Mouse (Mus musculus) heart, adult 11 months (tissue): ENCODE results near the gene Fads6.

Experiments
- DNase-seq: peaks from one replicate; pipeline ENCODE4 v3.0.0; 2022

Gene Fads6

DNA sequence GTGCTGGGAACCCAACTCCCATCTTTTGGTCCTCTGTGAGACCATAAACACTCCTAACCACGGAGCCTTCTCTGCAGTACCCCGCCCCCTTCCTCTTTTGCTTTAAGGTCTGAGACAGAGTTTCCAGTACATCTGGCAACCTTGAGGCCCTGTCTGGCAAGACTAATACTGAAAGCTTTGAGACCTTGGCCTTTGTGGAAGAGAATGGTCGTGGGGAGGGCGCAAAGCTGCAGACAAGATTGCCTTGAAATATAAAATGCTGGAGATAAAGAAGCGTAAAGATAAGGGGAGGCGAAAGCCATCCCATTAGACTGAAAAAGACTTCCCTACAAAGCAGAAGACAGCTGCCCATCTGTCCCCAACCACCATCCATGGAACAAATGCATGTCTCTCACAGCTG is 22.0 kb downstream of the Fads6 start:
- DNase-seq: no peak

DNA sequence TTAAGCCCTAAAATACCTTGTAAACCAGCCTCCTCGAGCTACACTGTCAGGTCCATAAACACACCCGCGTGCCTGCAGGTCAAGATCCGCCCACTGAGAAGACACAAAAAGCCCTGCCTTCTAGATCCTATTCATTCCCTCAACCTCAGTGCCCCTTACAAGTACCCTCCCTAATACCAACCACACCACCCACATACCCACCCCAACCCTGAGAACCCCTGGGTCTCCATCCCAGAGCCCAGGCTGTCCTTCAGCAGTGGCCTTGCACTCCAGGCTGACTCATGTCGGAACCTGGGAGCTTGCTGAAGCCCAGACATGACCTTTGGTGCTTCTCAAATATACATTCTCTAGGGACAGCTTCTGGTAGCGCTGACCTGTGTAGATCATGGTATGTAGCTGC is 22.7 kb downstream of the Fads6 start:
- DNase-seq: peak; percentile 87

DNA sequence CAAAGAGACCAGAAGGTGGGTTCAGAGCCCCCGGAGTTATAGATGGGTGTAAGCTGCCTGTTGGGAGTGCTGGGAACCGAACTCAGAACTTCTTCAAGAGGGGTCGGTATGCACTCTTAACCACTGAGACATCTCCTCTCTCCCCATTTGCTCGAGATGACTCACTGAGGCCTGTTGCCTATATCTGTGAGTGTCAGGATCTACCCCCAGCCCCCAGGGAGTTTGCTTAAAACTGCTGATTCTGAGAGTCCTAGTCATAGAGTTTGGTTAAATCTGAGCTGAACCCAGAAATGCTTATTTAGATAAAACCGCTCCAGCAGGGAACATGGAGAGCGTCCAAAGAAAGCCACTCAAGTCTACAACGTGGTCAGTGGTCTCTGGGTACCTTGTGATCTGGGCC is 23.3 kb downstream of the Fads6 start:
- DNase-seq: peak; percentile 90

DNA sequence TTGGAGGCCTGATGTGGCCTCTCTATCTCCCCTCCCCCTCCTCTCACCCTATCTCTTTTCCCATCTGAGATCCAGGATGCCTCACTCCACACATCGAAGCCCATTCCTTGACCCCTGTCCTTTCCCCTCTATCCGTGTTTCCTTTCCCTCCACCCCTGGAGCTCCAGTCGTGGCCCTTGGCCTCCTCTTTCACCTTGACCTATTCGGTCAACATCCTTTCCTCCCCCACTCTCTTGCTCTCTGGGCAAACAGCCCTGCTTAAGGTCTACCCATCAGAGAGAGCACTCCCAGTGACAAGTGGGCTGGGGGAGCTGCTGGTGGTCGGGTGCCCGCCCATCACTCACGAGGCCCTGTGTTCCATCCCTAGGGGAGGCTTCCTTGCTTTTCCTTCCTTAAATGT is 23.7 kb downstream of the Fads6 start:
- no peak for DNase-seq

DNA sequence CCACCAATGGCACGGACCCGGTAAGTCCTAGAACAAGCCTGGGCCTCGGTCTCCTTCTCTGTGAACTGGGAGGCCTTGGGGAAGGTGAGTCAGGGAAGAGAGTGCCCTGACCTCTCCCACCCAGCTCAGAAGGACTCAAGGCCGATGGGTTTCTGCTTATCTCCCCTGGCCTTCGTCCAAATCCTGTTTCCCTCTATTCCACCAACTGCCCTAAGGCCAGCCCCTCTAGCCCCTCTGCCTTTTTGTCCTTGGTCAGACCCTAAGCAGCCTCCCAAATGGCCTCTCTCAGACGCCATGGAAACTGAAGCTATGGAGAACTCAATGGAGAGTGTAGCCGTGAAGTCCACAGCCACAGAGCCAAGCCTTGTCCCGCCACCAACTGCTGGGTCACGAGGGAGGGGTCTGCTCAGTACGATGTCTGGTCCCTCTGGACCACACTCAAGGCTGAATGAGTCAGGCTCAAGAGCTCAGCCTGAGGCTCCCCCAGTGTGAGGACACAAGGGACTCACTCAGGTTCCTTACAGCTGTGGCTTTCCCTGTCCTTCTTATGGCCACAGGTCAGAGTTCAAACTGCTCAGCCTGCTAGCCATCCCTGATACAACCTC is 24.5 kb downstream of the Fads6 start:
- no peak for DNase-seq

DNA sequence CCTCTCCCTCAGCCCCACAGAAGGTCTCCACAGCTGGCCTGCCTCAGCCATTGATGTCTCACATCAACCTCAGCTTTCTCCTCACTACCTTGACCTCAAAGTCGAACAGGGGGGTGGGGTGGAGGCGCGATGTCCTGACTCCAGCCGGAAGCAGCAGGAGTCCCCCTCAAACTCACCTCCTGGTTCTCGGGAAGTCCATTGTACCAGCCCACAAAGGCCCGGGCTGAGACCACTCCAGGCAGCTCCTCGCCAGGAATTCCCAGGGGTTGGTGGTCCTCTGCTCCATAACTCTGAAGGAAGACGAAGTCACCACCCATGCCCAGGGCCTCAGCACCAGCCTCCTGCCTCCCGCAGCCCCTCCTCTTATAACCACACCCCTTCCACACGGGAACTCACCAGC is 26.0 kb downstream of the Fads6 start:
- no peak for DNase-seq

DNA sequence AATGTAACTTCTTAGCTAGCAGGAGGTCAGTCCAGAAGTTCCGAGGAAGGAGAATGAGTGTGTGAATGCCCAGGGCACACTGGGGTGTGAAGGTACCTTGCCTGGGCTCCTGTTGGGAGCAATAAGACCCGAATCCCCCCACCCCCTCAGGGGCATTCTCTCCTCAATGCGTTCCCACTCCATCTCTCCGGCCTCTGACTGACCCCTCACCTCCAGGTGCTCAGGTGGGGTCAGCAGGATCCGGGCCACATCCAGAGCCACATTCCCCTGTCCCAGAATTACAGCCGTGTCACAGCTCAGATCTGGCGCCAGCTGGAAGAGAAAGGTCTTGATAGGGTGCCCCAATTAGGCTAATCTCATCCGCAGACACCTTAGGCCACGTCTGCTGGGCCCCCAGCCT is 26.4 kb downstream of the Fads6 start:
- no peak for DNase-seq

DNA sequence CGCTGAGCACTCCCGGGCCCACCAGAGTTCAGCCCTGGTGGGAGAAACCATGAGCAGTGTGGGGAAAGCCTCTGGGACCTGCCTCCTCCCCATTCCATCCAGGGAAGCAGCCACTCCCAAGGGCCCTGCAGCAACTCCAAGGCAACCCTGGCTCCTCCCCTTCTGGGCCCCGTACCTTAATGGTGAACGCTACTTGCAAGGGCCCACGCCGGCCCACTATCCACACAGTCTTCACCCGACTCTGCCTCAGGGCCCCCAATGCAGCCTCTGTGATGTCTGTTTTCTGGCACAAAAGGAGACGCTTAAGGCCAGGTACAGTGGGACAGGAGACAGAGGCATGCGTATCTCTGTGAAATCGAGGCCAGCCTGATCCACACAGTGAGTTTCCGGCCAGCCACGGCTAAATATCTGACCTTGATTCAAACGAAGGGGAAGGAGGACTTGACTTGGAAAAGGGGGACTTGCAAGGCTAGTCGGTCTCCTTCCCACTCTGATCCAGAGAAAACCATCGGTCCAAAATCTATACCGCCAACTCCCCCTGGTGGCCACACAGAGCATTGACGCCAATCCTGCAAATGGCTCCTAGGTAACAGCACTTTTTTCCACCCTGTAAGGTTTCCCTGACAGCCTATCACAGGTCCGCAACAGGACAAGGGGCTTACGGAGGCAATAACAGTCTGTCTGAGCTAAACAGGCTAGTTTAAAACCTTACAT is 27.2 kb downstream of the Fads6 start:
- DNase-seq: peak; percentile 96

DNA sequence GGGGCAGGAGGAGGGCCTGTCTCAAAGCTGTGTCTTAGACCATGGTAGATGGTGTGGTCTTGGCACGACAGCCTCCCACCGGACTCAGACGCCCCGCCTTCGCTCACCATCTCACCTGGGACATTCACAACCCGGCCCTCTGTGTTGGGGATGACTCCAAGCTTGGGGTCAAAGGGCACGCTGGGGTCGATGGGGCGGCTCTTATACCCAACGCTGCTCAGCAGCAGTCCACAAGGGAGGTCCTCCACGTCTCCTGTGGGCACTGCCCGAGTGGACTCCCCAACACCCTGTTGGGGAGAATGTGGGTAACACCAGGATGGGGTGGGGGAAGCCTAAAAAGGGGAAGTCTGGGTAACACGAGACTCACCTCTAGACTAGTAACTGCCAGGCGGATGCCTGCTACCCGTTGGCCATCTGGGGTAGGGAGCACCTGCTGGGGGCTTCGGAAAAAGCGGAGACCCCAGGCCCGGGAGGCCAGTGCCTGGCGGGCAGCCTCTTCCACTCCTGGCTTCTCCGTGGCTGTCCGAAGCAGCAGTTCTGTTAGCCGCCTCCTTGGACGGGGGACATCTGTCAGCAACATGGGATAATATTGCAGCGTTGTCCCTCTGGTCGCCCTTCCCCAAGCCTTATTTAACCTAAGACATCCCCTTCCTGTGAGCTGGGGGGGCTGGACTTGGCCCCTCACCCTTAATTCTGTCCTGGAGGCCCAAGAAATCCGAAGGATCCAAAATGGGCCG is 28.0 kb downstream of the Fads6 start:
- peak; percentile 91 for DNase-seq

DNA sequence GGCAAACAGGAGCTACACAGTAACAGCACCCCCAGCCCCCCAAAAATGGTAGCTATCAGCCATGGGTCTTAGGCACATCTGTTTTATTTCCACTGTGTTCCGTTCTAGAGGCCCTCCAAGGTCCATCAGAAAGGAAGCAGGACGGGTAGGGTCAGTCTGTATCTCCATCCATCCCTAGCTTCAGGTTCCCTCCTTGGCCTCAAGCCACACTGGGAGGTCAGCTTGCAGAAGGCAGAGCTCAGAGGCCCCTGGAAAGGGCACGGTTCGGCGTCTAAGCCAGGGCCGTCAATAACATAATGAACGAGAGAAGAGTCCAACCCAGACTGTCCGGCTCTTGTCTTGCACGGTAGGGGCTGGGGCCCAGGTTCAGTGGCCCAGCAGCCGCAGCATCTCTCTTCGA is 29.5 kb downstream of the Fads6 start:
- no peak for DNase-seq

DNA sequence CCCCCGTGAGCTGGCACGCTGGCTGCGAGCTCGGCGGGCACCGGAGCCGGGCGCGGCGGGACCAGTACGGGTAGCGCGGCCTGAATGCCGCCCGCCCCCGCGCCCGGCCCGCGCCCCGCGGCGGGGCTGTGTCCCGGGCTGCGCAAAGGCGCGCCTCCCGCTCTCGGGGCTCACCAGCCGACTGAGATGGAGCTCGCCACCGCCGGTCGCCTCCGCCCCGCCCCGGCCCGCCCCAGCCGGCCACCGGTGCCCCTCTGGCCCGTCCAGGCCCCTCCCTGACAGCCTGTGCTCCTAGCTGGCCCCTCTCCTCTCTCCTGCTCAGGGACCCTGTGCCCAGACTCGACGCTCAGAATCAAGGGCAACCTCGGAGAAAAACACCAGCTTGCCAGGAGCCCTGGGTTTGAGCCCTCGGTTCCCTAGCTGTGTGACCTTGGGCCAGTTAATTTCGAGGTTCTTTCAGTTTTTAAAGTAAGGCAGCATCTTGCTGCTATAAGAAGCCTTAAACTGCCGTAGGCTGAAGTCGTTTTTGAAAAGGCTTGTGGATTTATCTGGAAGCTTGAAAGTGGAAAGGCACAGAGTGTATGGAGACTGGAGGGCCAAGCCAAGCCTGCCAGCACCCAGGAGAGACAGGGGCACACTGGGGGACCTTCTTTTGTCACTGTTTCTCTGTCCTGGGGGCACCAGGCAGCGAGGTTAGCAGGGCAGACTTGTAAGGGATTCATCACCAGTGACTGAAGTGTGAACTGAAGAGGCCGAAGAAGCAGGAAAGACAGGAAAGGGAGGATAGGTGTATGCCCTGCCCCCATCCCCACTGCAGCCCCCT is 30.2 kb downstream of the Fads6 start, which contains the start of gene Grin2c:
Grin2c (minus strand) TSS at position 183 of the 823 bp plus-strand sequence.
- DNase-seq: no peak

DNA sequence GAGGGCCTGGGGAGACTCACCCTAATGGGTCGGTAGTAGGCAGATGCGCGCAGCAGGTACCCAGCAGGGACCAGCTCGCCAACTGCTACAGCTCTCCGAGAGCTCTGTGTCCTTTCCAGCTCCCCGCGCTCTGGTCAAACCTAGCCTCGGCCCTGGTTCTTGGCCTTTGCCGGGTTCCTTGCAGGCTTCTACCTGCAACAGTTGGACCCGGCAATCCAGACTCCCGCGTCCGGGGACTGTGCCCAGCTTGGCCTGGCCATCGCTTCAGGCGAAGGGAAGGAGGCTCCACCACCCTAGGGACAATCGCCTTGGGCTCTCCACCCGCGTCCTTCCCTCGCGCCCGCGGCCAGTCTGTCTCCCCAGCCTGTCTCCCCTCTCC is 31.1 kb downstream of the Fads6 start:
- DNase-seq: no peak

DNA sequence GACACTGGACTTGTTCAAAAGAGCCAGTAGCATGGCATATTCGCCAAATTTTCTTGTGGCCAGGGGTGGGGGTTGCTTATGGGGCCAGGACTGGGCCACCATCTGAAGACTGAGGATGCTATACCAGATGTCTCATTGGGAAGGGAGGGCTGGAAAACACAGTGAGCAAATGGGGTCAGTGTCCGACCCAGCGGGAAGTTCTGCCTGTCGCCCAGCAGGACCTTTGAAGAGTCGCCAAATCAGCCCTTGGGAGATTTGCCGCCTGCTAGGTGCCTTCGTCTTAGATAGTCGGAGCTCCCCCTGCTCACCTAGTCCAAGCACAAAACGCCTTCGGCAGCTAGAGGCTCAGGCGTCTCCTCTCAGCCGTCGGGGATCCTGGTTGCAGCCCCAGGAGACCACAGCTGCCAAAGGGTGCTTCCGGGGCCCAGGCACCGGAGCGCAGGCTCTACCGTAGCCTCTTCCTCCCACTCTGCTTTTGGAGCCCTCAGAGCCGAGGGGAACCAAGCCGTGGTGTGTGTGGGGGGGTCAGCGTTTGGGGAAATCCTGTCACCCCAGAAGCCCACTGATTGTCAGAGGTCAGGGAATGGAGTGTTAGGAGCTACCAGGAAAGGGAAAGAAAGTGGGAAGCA is 31.6 kb downstream of the Fads6 start:
- no peak for DNase-seq

DNA sequence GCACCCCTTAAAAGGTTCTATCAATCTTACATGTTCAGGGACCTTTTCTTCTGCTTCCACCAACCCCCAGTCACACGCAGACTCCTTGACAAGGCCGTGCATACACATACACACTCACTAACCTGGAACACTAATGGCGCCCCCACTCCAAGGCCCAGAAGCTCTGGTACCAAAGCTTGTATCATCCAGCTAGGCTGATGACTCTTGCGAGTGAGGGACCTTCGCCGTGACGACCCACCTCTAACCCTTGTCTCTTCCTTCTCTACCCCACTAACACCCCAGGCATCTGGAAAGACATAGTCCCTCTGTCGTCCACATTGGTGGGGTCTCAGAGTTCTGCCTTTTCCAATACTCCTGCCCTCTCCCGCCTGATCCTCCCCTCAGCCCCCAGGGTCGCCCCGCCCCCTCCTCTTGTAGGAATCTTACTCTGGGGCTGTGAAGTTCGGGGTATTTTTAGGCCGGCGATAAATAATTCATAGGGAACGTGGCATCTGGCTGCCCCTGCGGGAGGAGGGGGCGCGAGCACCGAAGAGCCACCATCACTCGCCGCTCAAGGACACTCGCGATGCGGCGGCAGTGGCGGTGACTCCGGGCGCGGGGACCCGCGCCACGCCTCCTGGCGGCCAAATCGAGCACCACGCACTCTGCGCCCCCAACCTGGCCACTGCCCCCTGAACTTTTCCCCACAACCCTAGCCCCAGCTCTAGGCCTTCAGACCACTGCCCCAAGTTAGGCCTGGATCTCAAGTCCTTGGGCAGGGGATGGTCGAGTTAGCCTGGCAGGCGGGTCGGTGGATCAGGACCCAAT is 32.4 kb downstream of the Fads6 start:
- DNase-seq: no peak

DNA sequence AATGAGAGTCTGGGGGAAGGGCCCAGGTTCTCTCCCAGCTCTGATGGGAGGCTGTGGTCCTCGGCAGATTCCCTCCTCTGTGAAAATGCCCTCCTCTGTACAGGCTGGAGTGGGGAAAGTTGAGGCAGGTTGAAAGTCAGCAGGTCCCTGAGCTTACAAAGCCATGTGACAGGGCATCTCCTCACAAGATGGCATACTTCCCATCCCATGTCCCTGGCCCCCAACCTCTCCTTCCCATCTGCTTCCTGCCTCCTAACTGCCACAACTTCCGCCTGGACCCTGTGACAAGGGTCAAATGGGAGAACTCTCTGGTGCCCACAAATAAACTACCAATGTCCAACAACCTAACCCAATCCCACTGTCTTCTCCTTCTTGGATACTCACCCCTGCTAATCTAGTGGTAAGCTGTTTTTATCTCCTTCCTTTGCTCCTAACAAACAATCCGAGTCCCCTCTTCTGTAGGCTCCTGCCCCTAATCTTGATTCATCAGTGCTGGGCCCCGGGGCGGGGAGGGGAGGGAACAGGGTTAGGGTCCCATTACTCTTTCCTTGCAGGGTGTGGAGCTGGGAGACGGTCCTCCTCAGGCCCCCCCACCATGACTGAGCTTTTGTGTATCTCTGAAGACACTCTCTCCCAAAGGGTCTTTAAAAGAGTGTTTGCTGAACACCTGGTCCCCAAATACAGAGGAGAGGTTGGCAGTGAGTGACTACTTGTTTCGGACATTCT is 33.2 kb downstream of the Fads6 start:
- DNase-seq: no peak

DNA sequence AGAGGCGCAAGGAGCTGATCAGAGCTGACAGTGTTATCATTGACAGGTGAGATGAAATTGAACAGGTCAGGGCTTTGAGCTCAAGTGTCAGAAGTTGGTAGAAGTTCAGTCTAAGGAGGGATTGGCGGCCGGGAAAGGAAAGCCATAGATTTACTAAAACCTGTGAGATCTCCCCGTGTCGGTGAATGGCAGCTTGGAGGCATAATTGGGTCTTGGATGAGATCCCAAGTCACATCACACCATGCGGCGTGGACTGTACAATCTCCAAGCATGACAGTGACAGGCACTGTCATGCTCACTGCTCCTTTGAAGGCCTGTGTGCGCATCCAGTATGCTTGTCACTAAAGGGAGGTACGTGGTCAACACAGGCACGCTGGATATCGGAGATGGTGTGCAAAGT is 34.5 kb downstream of the Fads6 start:
- no peak for DNase-seq

DNA sequence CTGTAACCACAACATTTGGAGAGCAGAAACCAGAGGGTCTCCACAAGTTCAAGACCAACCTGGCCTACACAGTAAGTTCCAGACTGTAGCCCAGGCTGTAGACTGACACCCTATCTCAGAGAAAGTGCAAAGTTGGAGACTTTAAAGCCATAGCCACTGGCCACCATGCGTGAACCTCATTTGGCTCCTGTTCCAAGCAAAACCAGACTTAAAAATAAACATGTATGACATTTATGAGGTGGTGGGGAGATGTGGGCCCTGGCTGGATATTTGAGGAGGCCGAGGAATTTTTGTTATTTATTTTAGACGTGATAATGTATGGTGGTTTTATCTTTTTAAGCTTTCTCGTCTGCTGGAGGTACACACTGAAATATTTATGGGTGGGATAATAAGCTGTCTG is 38.3 kb downstream of the Fads6 start:
- no peak for DNase-seq

DNA sequence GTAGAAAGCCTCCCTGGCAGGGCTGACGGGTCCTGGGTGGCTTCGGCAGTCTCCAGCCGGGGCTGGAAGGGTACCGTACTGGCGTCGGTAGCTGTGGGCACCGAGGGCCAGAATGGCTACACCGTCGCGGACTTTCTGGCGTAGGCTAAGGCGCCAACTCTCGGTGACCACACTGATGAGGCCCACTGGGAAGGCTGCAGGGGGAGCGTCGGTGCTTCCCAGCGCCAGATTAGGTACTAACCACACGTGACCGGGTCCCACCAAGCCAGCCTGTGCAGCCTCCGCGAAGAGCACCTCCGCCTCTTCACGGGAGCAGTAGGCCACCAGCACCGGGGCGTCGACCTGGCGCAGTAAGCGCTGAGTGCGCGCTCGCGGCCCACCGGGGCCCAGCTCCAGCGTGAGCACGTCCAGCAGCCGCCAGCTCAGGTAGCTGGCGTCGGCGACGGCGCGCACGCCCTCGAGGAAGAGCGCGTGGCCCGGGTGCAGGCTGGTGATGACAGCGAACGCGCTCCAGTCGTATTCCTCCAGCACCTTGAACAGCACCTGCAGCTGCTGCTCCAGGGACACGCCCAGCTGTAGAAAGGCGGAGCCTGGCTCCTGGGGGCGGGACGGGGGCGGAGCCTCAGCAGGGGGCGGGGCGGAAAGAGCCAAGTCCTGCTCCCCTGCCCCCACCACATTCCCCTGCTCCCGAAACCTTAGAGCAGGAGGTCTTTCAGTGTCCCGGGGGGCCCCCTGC is 39.5 kb downstream of the Fads6 start:
- no peak for DNase-seq

DNA sequence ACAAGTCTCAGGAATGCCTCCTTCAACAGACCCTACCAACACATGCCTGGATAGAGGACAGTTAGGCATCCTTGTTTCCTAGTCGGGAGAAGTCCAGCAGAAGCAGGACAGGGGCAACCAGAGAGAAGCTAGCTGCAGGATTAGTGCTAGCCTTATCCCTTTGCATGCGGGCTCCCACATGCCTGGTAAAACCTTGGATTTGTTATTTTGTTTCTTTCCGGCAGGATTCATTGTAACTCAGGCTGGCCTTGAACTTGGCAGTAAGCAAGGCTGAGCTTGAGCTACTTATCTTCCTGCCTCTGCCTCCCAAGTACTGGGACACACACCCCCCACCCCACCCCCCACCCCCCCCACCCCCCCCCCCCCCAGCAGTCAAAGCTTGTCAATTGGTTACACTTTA is 46.2 kb downstream of the Fads6 start:
- DNase-seq: no peak

DNA sequence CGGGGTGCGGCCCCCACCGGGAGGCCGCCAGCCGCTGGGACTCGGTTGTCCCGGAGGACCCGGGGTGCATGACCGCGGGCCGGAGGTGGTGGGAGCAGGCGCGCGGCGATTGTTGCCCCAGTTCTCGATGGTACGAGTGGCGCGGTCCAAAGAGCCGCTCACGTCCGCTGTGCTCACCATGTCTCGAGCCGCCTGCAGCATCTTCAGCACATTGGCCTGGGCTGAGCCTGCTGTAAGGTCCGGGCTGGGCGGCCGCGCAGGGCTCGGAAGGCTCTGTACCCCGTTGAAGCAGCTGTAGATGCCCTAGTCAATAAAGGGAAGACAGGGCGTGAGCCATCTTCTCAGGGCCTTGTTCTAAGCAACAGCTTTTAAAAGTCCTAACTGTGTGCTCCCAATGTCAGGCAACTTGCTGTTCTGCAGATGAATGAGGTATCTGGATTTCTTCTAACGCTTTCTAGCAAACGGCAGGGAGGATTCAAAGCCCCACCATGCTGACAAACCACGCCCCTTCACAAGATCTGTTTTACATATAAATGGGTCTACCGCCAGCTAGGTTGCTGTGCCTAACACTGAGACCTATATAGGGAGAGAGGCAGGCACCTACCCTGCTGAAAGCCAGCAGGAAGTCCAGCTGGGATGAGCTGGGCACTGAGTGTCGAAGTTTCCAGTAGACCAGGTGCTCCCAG is 46.9 kb downstream of the Fads6 start:
- no peak for DNase-seq
